Mouse (Mus musculus) ES-Bruce4 (cell line): ENCODE results near the gene Zfp638.

Experiments used
- CTCF ChIP-seq: IDR thresholded peaks from one replicate; pipeline ENCODE4 v1.8.1; 2011; ENCODE audit warnings: low read depth, low read length
- EP300 ChIP-seq: IDR thresholded peaks from 2 replicates; pipeline ENCODE4 v1.6.1; 2011; ENCODE audit warnings: low read depth, low read length; ENCODE audit not compliant: insufficient read depth
- POLR2A ChIP-seq: IDR thresholded peaks from one replicate; pipeline ENCODE4 v1.8.1; 2011; ENCODE audit warnings: low read length; ENCODE audit not compliant: insufficient read depth

DNA sequence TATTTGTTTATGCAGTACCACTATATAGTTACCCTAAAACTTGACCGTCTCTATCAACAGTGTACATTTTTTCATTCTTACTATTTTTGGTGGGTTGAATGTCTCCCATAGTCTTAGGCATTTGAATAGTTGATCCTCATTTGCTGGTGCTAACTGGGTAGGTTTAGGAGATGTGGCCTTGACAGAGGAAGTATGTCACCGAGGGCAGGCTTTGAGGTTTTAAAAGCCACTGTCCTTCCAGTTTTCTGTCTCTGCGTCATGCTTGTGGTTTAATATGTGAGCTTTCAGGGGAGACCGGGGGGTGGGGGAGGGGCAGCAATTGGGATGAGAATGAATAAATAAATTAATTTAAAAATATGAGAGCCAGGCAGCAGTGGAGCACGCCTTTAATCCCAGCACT lies 24.3 kb downstream of the Zfp638 start:
- TF ChIP-seq EP300, result no peak
- no peak for TF ChIP-seq CTCF
- TF ChIP-seq POLR2A, result no peak
